Mouse (Mus musculus) MEL (cell line): ENCODE measurements at regions not wholly inside any gene's neighbourhood (a gene's known extent, or its start where the extent isn't known, plus 50 kb on each side); places are given as distances from the start of the nearest gene placed in this dataset.

ENCODE experiments used
- DNase-seq: peaks from one replicate; pipeline ENCODE4 v3.0.0; 2011; ENCODE audit warnings: low read depth, low spot score
- H3K27ac ChIP-seq: 2 replicates; pipeline ENCODE4 v1.5.1; 2012; ENCODE audit warnings: low read depth, mild to moderate bottlenecking, control low read depth, low read length, moderate library complexity; ENCODE audit not compliant: control insufficient read depth
- H3K27me3 ChIP-seq, 2 experiments: fragments of 150-350 bp in 1 of 2; sonication (generic) in 1 of 2; 2 replicates each; pipeline ENCODE4 v1.6.1; 2012; ENCODE audit warnings: low read length in 2 of 2, mild to moderate bottlenecking in 2 of 2, improper control_type of control experiment in 1 of 2, moderate library complexity in 1 of 2; ENCODE audit not compliant: insufficient read depth in 2 of 2, control insufficient read depth in 1 of 2
- H3K36me3 ChIP-seq, 2 experiments: 2 replicates each; pipeline ENCODE4 v1.6.1; 2012 to 2014; ENCODE audit warnings: low read length in 2 of 2, improper control_type of control experiment in 1 of 2, inconsistent platforms in 1 of 2, mild to moderate bottlenecking in 1 of 2; ENCODE audit not compliant: insufficient read depth in 2 of 2, control insufficient read depth in 1 of 2
- H3K4me1 ChIP-seq, 2 experiments: fragments of 150-350 bp in 1 of 2; sonication (generic) in 1 of 2; 2 replicates each; pipeline ENCODE4 v1.6.1; 2012; ENCODE audit warnings: low read length in 2 of 2, improper control_type of control experiment in 1 of 2, mild to moderate bottlenecking in 1 of 2; ENCODE audit not compliant: insufficient read depth in 2 of 2, control insufficient read depth in 1 of 2
- H3K4me3 ChIP-seq, 2 experiments: fragments of 150-350 bp in 1 of 2; sonication (generic) in 1 of 2; 2 replicates each; pipeline ENCODE4 v1.5.1; 2012; ENCODE audit warnings: low read depth in 2 of 2, low read length in 2 of 2, mild to moderate bottlenecking in 2 of 2, moderate library complexity in 2 of 2, control low read depth in 1 of 2, improper control_type of control experiment in 1 of 2; ENCODE audit not compliant: control insufficient read depth in 1 of 2, insufficient read depth in 1 of 2
- H3K79me2 ChIP-seq: 2 replicates; pipeline ENCODE4 v1.6.1; 2012; ENCODE audit warnings: mild to moderate bottlenecking, low read length, moderate library complexity; ENCODE audit not compliant: control insufficient read depth, poor library complexity, insufficient read depth
- H3K9ac ChIP-seq: 2 replicates; pipeline ENCODE4 v1.6.1; 2012; ENCODE audit warnings: low read depth, mild to moderate bottlenecking, control low read depth, low read length, moderate library complexity; ENCODE audit not compliant: control insufficient read depth, poor library complexity, severe bottlenecking
- H3K9me3 ChIP-seq: fragments of 150-350 bp; sonication (generic); replicated peaks from 2 replicates; pipeline ENCODE4 v1.6.1; 2012; ENCODE audit warnings: mild to moderate bottlenecking, low read length, improper control_type of control experiment, moderate library complexity; ENCODE audit not compliant: insufficient read depth
- CHD2 ChIP-seq: IDR thresholded peaks from 2 replicates; pipeline ENCODE4 v1.6.1; 2011; ENCODE audit warnings: low read length, improper control_type of control experiment
- E2F4 ChIP-seq: IDR thresholded peaks from 2 replicates; pipeline ENCODE4 v1.6.1; 2011; ENCODE audit warnings: low read depth, low read length, improper control_type of control experiment, borderline replicate concordance
- GATA1 ChIP-seq: IDR thresholded peaks from 2 replicates; pipeline ENCODE4 v1.6.1; 2011; ENCODE audit warnings: low read depth, low read length, improper control_type of control experiment
- KAT2A ChIP-seq: conservative IDR thresholded peaks from 2 replicates; pipeline ENCODE4 v1.6.1; 2012; ENCODE audit warnings: low read depth, low read length, improper control_type of control experiment, inconsistent platforms
- MAFK ChIP-seq: IDR thresholded peaks from 2 replicates; pipeline ENCODE4 v1.6.1; 2011; ENCODE audit warnings: low read depth, mild to moderate bottlenecking, low read length, improper control_type of control experiment, borderline replicate concordance
- MEF2A ChIP-seq: IDR thresholded peaks from 2 replicates; pipeline ENCODE4 v1.6.1; 2014; ENCODE audit warnings: low read depth, mild to moderate bottlenecking, inconsistent platforms, low read length, improper control_type of control experiment; ENCODE audit not compliant: poor library complexity, insufficient replicate concordance, severe bottlenecking; ENCODE audit errors: extremely low read depth
- MXI1 ChIP-seq: IDR thresholded peaks from 2 replicates; pipeline ENCODE4 v1.6.1; 2011; ENCODE audit warnings: mild to moderate bottlenecking, low read depth, low read length, improper control_type of control experiment
- MYC ChIP-seq: IDR thresholded peaks from 2 replicates; pipeline ENCODE4 v1.6.1; 2011; ENCODE audit warnings: low read depth, mild to moderate bottlenecking, low read length, improper control_type of control experiment, moderate library complexity
- NELFE ChIP-seq: IDR thresholded peaks from 2 replicates; pipeline ENCODE4 v1.6.1; 2011; ENCODE audit warnings: low read depth, low read length, improper control_type of control experiment
- POLR2A ChIP-seq, 2 experiments: IDR thresholded peaks; 2 replicates each; pipeline ENCODE4 v1.6.1; 2011 to 2012; ENCODE audit warnings: low read length in 2 of 2, mild to moderate bottlenecking in 2 of 2, control low read depth in 1 of 2, improper control_type of control experiment in 1 of 2, low read depth in 1 of 2, moderate library complexity in 1 of 2; ENCODE audit not compliant: control insufficient read depth in 1 of 2, insufficient read depth in 1 of 2, poor library complexity in 1 of 2
- POLR2AphosphoS2 ChIP-seq: IDR thresholded peaks from 2 replicates; pipeline ENCODE4 v1.6.1; 2011; ENCODE audit warnings: low read length, improper control_type of control experiment
- RCOR1 ChIP-seq: IDR thresholded peaks from 2 replicates; pipeline ENCODE4 v1.6.1; 2012; ENCODE audit warnings: low read depth, mild to moderate bottlenecking, inconsistent platforms, low read length, improper control_type of control experiment
- TBP ChIP-seq: IDR thresholded peaks from 2 replicates; pipeline ENCODE4 v1.8.0; 2011; ENCODE audit warnings: low read depth, low read length, improper control_type of control experiment
- USF1 ChIP-seq: IDR thresholded peaks from 2 replicates; pipeline ENCODE4 v1.6.1; 2014; ENCODE audit warnings: low read depth, mild to moderate bottlenecking, inconsistent platforms, low read length, improper control_type of control experiment, moderate library complexity
- ZKSCAN1 ChIP-seq: IDR thresholded peaks from 2 replicates; pipeline ENCODE4 v1.6.1; 2012; ENCODE audit warnings: low read depth, mild to moderate bottlenecking, inconsistent platforms, low read length, improper control_type of control experiment, moderate library complexity

GRCm38 (mm10) chr2:137616637-137617036 is 500.2 kb upstream of the Jag1 start:
- no peak overlapping the region for H3K4me3 ChIP-seq
- no peaks in the 10 kb centered on the region for H3K36me3 ChIP-seq
- no peaks in the 10 kb centered on the region for H3K79me2 ChIP-seq
- H3K9me3 ChIP-seq = no peaks in the 10 kb centered on the region
- no peaks in the 10 kb centered on the region for H3K4me1 ChIP-seq
- H3K27me3 ChIP-seq = no peaks in the 10 kb centered on the region
- no peak for DNase-seq
- H3K27ac ChIP-seq = no peak overlapping the region
- TF ChIP-seq RCOR1 = no peak
- TF ChIP-seq, all 39 proteins: peak for 0
- no peak overlapping the region for H3K9ac ChIP-seq

- H3K27ac ChIP-seq = no peak overlapping the region
- H3K9ac ChIP-seq = no peak overlapping the region
- H3K79me2 ChIP-seq = no peaks in the 10 kb centered on the region
- no peaks in the 10 kb centered on the region for H3K36me3 ChIP-seq
- no peak for DNase-seq
- TF ChIP-seq MXI1 (no peak), POLR2AphosphoS2 (no peak)
- H3K27me3 ChIP-seq = no peaks in the 10 kb centered on the region
- H3K4me1 ChIP-seq = no peaks in the 10 kb centered on the region
- H3K4me3 ChIP-seq = no peak overlapping the region
- H3K9me3 ChIP-seq = no peaks in the 10 kb centered on the region
These were observed 497.3 kb upstream of the Jag1 start for GRCm38 (mm10) chr2:137613791-137614190.

- no peak for DNase-seq
- Histone ChIP-seq H3K36me3 (no peaks in the 10 kb centered on the region), H3K4me3 (no peak overlapping the region), H3K9ac (no peak overlapping the region), H3K4me1 (no peaks in the 10 kb centered on the region), H3K27ac (no peak overlapping the region), H3K9me3 (no peaks in the 10 kb centered on the region), H3K27me3 (no peaks in the 10 kb centered on the region), H3K79me2 (no peaks in the 10 kb centered on the region)
- TF ChIP-seq ZKSCAN1 (no peak), POLR2AphosphoS2 (no peak)
These were observed 492.1 kb upstream of the Jag1 start for GRCm38 (mm10) chr2:137608506-137608905.

- Histone ChIP-seq H3K4me3 (no peak overlapping the region), H3K36me3 (no peaks in the 10 kb centered on the region), H3K27me3 (no peaks in the 10 kb centered on the region), H3K9ac (no peak overlapping the region), H3K4me1 (no peaks in the 10 kb centered on the region), H3K9me3 (no peaks in the 10 kb centered on the region), H3K27ac (no peak overlapping the region), H3K79me2 (no peaks in the 10 kb centered on the region)
- DNase-seq = no peak
- TF ChIP-seq POLR2A (IDR thresholded peaks at IDR 0.05; ENCODE audit: control insufficient read depth in 1 of 2, insufficient read depth in 1 of 2, low read depth in 1 of 2, low read length in 2 of 2, poor library complexity in 1 of 2) (no peak), POLR2AphosphoS2 (no peak), TBP (no peak), MYC (no peak), GATA1 (no peak), CHD2 (no peak), MAFK (no peak), KAT2A (no peak), USF1 (no peak), MEF2A (no peak), E2F4 (no peak), NELFE (no peak)
These were observed 481.7 kb upstream of the Jag1 start for GRCm38 (mm10) chr2:137598136-137598535.
